ENCODE assay signal across 11 mouse cellular contexts in genomic region chr19:4309302-4309701, GRCm38 (mm10). TPM values are rescaled to one million over a fixed set of nuclear protein-coding genes. Genes with fewer than 3 reads are reported as not detected.
A peak's percentile ranks its signal among the peaks of the same experiment; 100 is the strongest.
DNase-seq lines count a peak whose midpoint lies in the region; TF ChIP-seq lines count a peak whose summit lies in the region.
"Had no signal": no experiment of that assay in that cellular context is flagged by ENCODE, and none has a peak within 500 bp of the region (broad histone marks: within the 10 kb centered on the region; RNA-seq: fewer than 3 reads in every experiment).

No protein-coding gene starts in this region.

- no peak for TF ChIP-seq EP300 in heart, adult 2 months (IDR thresholded peaks at IDR 0.05; ENCODE audit: insufficient read depth, low read depth, low read length)

- H3K4me3 ChIP-seq in heart, adult 2 months = no peak overlapping the region
- H3K4me3 ChIP-seq: forebrain, embryonic 10.5 days; forebrain, embryonic 13.5 days; hindbrain, embryonic 12.5 days; hindbrain, embryonic 15.5 days had no signal

- TF ChIP-seq CTCF in heart, adult 2 months (IDR thresholded peaks at IDR 0.05) = no peak

- H3K27me3 ChIP-seq in heart, adult 2 months (ENCODE audit: control insufficient read depth, insufficient read depth, low read length) = no peaks in the 10 kb centered on the region
- H3K27me3 ChIP-seq: forebrain, embryonic 13.5 days; hindbrain, embryonic 12.5 days; hindbrain, embryonic 15.5 days had no signal

- 93% methylated on average over 4 of the region's 4 CpGs for WGBS in heart, adult 2 months

- DNase-seq in cerebellum, adult 9-10 months = peak; percentile 54
- no peak for DNase-seq in cerebellum, postnatal 4 days (ENCODE audit: low spot score in 2 of 2)
- DNase-seq in heart, adult 11 months = peak; percentile 89
- no peak for DNase-seq in heart, adult 2 months
- DNase-seq in testis, postnatal 10 days (ENCODE audit: low spot score) = peak; percentile 27
- no peak for DNase-seq in kidney, postnatal 25 days
- DNase-seq: gastrocnemius, postnatal 25 days had no signal

- intact Hi-C loops in heart, adult 2 months (cut with DNase I) = loop anchor here (5.0 kb wide), 1 partner anchor 292 kb away; no protein-coding TSS in a partner anchor

- H3K36me3 ChIP-seq in heart, adult 2 months (ENCODE audit: control insufficient read depth, insufficient read depth, low read length) = no peaks in the 10 kb centered on the region

- TF ChIP-seq POLR2A in heart, adult 2 months (IDR thresholded peaks at IDR 0.05; ENCODE audit: insufficient read depth, low read depth, low read length) = no peak

- no peak overlapping the region for H3K27ac ChIP-seq in heart, adult 2 months
- H3K27ac ChIP-seq: forebrain, embryonic 10.5 days; forebrain, embryonic 13.5 days; hindbrain, embryonic 12.5 days; hindbrain, embryonic 15.5 days had no signal

- H3K4me1 ChIP-seq in heart, adult 2 months (ENCODE audit: control insufficient read depth, insufficient read depth, low read length) = peaks cover 10% of the 10 kb centered on the region

- H3K9ac ChIP-seq in heart, adult 2 months (ENCODE audit: low read depth, low read length) = no peak overlapping the region
- H3K9ac ChIP-seq: forebrain, embryonic 13.5 days; hindbrain, embryonic 12.5 days; hindbrain, embryonic 15.5 days had no signal

- H3K79me2 ChIP-seq in heart, adult 2 months (replicated peaks; ENCODE audit: control insufficient read depth, insufficient read depth, low read length) = peaks cover 3% of the 10 kb centered on the region

RNA-seq across cellular contexts. Expression of gene Grk2, which starts 3.3 kb away (rescaled TPM):
- total RNA-seq in heart, adult 2 months (2021) = 10 to 100 TPM; 56.0 to 59.0 TPM
- 53.6 and 61.3 TPM in 2 replicates for polyA plus RNA-seq in heart, adult 2 months (2012; rRNA removed)

RNA-seq across cellular contexts. Expression of gene Ankrd13d, which starts 26.4 kb away (rescaled TPM):
- under 1 TPM; 0.34 to 0.60 TPM for total RNA-seq in heart, adult 2 months (2021)
- polyA plus RNA-seq in heart, adult 2 months (2012; rRNA removed) = 1.4 and 1.5 TPM in 2 replicates

RNA-seq across cellular contexts. Expression of gene Ssh3, which starts 40.3 kb away (rescaled TPM):
- 1 to 10 TPM; 6.7 to 7.3 TPM for total RNA-seq in heart, adult 2 months (2021)
- polyA plus RNA-seq in heart, adult 2 months (2012; rRNA removed) = 13.7 and 15.9 TPM in 2 replicates

Comparison
In these comparisons a context has a peak if more than half of its experiments do, and no peak if none do; other contexts are left out.
1. DNase-seq: peak in cerebellum, adult 9-10 months (single experiment), heart, adult 11 months (single experiment) and testis, postnatal 10 days (single experiment); none in cerebellum, postnatal 4 days (0 of 2), heart, adult 2 months (0 of 2) and kidney, postnatal 25 days (0 of 2).